Mouse (Mus musculus) hindlimb bud, embryonic 11.5 days (tissue): Measurements from ENCODE around the gene Cd151.

ENCODE experiments used
- DNase-seq: peaks from one replicate; pipeline ENCODE4 v3.0.0-alpha.2; 2012; ENCODE audit warnings: low read depth, low spot score; ENCODE audit errors: extremely low spot score

Gene Cd151

DNA sequence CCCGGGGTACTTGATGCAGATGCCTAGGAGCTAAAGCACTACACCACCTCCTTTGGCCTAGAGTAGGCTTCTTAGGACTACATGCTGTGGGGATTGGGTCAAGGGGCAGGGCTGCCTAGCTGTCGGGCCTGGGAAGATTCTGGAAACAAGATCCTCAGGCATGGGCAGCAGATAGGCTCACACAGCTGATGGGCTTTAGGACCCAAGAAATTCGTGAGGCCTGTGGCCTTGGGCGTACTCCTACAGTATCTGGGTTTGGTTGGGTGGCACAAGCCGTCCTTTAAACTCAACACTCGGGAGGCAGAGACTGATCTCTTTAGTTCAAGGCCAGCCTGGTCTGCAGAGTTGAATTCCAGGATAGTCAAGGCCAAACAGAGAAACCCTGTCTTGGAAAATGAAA is 5.0 kb downstream of the Cd151 start:
- DNase-seq = no peak

DNA sequence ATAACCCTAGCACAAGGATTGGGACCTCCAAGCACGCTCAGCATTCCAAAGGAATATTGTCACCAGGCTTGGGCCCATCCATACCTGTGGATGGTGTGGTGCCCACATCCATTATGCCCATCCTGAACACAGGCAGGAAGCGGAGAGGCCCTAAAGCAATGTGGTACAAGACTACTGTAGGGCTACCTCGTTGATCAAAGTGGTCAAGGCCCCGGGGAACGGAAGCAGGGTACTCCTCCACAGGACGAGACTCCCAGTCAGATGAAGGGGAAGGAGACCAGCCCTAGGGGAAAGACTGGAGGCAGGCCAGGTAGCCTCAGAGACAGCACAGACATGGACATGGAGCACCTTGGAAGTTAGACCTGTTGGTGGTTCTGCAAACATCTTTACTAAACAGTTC is 5.6 kb downstream of the Cd151 start:
- no peak for DNase-seq

DNA sequence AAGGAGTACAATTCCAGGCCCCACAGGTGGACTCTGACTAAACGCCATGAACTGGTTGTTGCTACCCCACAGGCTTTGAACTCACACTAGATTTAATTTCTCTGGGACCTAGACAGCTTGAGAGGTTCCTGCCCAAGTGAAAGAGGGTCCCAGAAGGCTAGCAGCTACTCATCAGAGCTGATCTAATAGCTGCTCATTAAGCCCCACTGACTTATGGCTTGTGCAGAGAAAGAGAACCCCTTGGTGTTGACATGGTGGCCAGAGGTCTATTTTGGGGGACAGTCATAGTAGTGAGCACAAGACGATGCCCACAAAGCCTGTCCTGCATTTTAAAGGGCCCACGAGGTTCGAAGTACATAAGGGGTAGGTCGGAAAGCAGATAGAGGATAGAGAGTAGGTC is 7.0 kb downstream of the Cd151 start:
- no peak for DNase-seq

DNA sequence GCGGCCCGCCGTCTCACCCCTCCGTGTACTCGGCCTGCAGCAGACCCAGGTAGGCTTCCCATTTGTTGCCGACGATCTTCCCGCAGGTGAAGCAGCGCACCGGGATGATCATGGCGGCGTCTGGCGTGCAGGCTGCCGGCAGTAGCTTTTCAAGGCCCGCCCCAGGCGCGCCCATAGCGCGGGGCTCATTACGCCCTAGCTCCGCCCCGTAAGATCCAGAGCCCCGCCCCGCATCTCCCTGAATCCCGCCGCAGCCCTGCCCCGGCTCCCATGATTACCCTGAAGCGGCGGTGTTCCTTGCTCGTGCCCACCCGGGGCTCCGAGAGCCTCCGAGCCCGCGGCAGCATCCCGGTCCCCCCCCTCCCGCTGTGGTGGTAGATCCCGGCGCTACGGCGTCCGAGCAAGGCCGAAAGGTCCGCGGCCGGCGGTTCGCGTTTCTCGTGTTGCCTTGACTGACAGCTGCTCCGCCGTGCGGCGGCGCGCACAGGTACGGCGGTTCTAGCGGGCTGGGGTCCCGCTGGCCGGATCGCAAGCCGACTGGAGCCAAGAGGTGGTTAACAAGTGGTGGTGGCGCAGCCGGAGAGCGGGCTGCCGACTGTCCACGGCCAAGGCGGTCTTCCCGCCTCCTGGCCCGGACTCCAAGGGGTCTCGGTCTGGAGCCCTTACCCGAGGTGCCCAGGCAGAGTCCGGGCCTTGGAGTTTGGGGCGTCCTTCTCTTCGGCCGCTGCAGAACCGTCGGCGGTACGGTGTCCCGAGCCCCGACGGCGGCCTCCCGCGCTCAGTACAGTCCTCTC is 8.0 kb downstream of the Cd151 start, which contains the start of the genes Polr2l and Tspan4:
Gene Polr2l, minus strand, starts transcription at position 122 of the 794 bp plus-strand sequence.
Gene Tspan4, plus strand, starts transcription at position 230 of the 794 bp plus-strand sequence.
- no peak for DNase-seq

DNA sequence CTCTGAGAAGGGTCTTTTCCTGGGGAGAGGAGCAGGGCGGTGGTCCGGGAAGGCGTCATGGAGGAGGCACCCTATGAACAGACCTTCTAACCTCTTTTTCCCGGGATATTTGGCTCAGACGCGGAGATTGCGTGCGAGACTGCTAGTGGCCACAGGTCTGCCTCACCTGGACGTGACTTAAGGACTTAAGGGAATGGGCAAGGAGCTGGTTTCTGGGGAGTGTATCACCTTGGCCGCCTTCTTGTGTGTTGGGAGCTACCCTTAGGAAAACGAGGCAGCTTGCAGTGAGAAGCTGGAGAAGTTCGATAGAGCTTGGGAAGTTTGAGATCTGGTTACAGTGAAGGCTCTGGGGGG is 8.6 kb downstream of the Cd151 start:
- DNase-seq = no peak

DNA sequence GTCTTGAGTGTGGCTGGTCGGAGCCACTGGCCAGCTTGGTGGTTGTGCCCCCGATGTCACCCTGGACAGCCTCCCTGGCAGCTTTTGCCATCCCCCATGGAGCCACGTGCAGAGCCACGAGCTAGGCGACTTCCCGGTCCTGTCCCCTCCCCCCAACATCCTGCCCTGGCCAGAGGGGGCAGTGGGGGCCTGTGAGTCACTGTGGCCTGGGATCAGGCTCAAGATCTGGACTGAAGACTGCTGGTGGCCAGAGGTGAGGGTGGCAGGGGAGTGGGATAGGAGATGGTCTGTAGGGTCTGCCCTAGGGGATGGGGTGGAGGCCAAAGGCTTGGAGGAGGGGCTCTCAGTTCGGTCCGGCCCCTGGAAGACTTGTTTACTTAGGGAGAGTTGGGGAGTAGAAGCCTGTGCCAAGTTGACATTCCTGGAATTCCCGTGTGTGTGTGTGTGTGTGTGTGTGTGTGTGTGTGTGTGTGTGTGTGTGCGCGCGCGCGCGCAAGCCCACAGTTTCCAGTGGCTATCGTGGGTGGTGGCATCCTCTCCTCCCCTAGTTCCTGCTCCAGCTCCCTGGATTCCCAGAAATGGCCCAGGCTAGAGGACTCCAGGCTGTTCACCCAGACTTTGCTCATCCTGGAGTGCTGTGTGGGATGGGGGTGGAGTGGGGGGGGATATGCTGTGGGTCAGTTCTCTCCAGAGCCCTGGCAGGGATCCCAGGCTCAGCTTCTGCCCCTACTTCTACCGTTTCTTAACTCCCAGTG is 9.2 kb downstream of the Cd151 start:
- no peak for DNase-seq

DNA sequence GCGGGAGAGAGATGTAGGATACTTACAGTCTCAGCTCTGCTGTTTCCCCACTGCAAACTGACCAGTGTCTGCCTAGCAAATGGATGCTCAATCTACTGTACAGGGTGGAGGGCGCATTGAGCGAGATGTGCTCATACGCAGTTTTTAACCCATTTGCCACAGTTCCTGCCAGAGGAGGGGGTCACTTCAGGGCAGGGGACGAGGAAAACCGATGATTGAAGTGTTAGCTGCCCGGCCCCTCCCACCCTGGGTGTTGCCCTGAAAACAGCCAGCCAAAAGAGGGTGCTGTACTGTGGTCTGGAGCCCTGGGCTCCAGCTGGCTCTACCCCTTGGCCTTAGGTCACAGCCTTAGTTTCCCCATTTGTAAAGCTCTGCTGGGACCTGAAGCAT is 9.8 kb downstream of the Cd151 start:
- no peak for DNase-seq

DNA sequence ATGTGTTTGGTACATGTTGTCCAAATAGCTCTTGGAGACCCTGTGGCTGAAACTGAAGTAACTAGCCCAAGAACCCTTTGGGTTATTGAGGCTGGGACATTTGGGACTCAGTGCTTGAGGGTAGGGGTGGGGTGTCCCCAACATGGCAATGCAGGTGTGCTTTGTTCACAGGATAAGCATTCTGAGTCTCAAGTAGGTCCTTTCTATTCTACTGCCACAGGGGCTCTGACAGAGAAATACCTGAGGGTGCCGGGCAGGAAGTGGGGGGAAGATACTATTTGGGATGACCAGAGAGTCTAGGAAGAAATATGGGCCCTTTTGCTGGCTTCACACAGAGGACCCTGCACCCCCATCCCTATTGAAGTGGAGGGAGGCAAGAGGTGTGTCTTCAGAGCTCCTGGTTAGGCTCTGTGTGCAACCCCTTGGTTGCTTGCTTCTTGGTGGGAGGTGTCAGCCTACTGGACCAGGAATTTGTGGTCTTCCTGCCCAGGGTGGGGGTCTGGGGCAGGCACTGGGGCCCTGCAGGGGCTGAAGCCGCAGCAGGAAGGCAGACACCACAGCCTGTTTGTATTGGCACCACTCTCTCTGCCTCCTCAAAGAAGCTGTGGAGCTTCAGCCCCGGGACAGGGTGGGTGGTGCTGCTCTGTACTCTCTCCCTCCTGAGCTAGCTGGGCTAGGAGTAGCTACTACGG is 10.5 kb downstream of the Cd151 start:
- DNase-seq = no peak

DNA sequence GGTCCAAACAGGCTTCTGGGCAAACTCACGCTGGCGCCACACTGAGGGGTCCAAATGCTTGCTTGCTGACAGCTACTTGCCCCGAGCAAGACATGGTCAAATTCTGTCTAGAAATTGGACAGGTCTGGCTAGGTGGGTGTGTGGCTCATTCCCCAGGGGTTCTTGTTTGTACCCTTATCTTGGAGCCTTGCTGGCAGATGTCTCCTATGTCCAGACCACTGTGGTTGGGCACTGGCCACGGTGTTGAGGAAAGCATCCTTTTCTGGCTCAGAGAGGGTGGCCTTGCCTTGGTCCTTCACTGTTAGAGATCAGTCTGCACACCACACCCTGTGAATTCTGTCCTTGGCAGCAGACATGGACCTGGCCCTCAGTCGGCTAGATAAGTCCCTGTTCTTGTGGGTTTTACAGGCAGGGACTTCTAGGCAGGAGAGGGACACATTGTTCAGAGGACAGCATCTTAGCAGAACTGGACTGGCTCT is 11.1 kb downstream of the Cd151 start:
- no peak for DNase-seq

DNA sequence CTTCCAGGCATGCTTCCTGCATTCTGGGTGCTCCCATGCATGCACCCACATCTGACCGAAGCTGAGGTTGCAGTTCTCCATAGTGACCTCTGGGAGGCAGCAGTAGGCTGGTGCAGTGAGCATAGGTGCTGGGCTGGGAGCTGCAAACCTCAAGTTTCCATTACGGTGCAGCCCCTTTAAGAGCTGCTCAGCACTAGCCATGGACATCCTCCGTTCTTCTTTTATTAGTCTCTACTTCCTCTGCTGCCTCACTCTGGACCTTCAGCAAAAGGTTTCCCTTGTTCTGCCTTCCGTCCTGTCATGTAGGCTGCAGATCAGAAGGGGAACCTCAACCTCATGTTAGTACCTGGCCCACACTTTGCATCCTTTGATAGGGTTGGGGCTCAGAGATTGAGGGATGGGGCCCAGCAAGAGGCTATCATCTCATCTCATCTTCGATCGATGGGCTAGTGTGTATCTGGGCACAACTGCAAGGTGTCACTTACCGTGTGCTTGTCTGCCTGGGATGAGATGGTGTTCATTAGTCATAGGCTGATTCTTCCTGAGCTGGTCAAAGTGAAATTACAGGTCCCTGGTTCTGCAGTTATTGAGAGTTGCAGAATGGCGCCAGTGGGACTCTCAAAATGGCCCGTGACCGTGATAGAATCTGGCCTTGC is 13.8 kb downstream of the Cd151 start:
- DNase-seq = no peak

DNA sequence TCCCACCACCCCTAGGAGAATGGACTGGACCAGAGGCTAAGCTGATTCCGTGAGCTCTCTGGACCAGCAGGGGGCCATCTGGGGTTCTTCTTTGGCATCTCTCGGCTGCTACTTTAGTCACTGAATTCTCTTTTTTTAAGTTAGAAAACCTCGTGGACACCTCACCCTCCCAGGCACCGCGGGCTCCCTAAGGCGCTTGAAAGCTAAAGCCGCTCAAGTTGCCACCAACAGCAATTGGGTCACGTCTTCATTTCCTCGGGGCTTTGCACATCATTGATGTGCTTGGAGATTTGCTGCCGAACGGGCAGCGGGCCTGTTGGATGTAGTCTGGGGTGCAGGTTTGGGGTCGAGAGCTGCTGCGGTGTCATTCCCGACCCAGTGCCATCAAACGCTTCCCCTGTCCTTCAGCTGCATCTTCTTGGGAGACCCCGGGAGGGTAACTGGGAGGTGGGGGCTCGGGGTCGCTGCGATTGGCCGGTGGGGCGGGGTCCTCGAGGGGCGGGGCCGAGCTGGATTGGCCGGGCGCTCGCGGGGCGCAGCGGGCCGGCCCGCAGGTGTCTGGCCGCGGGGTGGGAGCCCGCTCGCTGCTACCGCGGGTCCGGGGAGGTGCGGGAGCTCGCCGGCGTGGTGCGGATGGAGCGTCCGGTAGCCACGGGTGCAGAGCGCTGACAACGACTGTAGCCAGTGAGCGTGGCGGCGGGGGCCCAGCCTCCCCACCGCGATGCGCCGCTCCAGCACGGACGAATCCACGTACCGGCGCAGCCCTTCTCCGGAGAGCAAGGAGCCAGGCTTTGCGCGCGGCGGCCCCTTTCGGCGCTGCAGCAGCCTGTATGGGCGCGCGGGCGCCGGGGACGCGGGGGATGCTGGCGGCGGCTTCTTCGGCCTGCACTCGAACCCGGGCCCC is 14.6 kb downstream of the Cd151 start:
- no peak for DNase-seq

DNA sequence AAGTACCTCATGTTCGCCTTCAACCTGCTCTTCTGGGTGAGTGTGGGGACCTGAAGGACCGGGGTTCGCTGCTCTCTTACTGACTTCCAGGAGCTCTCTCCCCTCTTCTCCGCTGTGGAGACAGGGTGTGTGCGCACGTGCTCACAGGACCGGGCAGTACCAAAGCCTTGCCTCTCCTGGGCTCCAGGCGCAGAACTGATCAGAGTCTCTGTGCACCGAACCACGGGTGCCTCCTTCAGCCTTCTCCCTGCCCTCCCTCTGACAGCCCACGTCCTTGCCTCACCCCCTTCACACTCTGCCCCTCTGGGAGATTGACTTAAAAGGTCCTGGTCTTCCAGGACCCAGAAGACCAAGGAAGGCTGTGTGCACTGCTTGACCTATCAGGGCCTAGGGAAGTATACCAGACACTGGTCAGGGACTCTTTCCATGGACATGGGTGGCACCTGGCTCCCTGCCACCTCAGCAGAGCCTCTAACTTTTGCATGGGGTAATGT is 15.4 kb downstream of the Cd151 start:
- DNase-seq = no peak

DNA sequence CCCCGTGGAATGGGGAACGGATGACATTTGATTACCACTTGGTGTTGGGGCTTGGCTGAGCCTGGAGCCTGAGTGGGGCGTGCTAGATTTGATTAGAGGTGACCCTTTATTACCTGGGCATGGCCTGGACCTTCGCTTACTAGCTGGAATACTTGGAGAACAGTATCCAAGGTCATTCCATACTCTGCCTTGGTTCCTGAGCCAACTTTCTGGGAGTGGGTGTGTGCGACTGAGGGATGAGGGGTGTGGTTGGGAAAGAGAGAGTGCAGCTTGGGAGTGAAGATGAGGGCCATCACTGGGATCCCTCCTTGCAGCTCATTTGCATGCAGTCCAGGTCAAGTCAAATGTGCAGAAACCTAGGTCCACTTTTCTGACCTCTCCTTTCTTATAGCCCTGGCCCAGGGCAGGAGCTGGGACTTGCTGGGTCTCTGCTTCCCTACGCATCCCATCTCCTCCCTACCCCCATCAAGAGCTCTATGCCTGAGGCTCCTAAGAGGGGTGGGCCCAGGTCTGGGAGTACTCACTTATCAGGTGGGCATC is 16.0 kb downstream of the Cd151 start:
- DNase-seq = no peak

DNA sequence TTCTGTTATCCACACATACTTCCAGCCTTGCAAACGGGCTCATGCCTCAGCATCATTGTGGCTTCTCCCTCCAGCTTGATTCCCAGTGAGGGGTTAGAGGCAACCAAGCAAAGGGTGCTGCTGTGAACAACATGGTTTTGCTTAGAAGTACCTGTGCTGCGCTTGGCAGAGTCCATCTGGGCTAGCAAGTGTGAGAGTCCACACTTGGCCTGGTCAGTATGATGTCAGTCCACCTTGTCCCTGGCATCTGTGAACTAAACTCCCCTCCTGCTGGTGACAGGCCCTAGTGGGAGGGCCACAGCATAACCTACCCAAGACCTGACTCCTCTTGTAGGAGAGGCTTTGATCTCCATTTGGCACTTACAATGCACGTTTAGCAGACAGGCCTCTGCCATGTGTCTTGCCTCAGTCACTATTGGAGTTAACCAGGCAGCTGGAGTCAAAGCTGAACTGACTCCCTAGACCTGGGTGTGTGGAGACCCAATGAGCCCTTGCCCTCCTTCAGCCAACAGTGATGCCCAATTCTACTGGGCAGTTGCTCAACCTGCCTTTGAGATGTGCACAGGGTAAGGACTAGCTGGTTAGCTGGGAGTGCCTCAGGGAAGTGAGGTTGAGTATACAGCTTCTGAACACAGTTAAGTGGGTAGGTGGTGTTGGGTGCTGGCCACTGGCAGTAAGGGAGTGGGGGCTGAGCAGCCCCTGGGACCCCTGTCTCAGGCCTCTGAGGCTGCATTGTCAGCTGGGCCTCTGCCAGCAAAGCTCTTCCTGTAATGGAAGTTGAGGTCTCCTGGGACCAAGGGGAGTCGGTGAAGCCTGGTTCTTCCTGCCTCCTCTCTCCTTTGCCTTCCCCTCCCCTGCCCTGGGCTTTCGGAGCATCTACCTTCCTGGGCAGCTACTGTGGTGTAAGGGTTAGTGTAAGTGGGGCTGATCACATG is 17.3 kb downstream of the Cd151 start:
- no peak for DNase-seq

DNA sequence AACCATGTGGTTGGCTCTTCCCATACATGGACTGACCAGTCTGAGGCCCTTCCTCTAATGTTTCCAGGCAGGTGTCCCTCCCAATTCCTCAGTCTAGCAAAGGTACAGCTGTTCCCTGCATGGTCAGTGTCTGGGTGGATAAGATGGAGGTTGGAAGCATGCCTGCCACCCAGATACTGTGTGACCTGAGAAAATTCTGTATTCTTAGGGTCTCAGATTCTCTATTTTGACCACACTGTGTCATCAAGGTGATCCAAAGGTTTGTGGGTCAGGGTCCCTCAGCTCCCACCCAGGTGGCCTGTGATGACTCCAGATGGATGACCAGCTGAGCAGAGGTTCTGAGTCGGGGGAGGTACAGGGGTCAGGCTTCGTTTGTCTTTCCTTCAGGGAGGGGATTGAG is 18.0 kb downstream of the Cd151 start:
- no peak for DNase-seq

DNA sequence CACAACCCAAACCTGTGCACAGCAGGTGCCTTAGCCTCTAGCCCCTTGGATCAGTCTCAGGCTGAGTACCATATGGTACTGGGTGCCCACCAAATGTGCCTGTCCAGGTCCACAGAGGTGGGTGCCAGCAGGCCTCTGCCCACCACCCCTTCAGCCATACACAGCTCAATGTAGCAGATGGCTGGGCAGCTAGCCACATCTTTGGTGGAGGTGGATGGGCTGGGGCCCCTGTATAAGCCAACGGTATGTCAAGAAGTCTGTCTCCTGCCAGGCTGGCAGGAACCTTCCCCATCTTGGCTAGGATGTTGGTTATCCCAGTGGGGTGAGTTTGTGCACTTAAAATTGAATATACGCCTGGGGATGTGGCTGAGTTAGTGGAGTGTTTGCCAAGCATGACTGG is 18.4 kb downstream of the Cd151 start:
- no peak for DNase-seq

DNA sequence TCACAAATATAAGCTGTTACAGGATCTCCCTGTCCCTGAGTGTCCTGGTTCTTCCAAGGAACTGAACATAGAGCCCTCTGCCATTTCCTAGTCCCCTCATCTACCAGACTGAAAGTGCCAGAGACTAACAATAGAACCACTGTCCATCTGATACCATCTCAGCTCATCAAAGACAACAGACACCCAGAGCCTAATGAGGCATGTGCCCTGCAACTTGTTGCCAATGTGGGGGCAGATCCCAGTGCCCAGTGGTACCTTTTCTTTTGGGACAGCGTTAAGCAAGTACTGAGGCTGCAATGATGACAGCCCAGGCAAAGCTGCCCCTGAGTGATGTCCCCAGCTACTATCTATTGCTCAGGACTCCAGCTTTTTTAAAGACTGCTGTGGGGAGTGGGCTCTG is 19.0 kb downstream of the Cd151 start:
- no peak for DNase-seq

DNA sequence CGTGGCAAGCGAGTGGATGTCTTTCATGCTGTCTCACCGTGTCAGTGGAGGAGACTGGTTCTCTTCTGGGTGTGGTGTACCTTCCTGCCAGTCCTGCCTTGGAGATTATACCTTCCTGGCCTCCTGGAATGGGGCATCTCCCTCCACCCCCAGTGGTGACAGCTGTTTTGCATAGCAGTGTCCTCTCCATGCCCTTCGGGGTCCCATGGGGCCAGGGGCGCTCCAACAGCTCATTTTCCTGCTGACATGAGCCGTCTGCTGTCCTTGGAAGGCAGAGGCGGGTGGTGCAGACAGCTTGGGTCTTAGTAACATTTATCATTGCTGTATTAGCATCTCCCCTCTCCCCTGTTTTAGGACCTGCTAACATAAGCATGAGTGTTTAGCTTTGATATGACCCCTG is 19.9 kb downstream of the Cd151 start:
- DNase-seq = no peak

DNA sequence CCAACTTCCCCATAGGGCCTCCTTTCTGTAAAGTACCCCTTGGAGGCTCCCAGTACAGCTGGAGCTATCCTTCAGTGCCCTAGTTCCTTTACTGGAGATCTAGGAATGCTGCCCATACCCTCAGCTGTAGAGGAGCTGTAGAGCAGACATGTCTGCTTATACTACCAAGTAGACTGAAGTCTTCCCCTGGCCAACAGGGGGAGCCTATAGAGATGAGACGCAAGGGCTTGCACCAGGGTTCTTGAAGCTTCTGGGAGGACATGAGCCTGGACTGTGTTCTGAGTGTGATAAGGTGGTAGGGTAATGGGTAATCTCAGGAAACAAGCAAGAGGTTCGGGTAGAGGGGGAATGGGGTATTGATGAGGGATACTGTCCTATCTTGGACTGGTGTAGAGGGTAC is 24.0 kb downstream of the Cd151 start:
- DNase-seq = no peak
